In genomic region chr1:137751446-137751961, GRCm38 (mm10) we compare ENCODE assay signal across 11 mouse cellular contexts.
DNase-seq lines count a peak whose midpoint lies in the region; ATAC-seq and TF ChIP-seq lines count a peak whose summit lies in the region.
"Had no signal": no experiment of that assay in that cellular context is flagged by ENCODE, and none has a peak within 500 bp of the region (broad histone marks: within the 10 kb centered on the region; RNA-seq: fewer than 3 reads in every experiment).

No protein-coding gene starts in this region.

- H3K4me2 ChIP-seq in heart, embryonic 11.5 days, result no peak overlapping the region
- H3K4me2 ChIP-seq in liver, postnatal 0 days (ENCODE audit: low read depth, low read length), result no peak overlapping the region; the same call in 1 of the 2 replicates
- H3K4me2 ChIP-seq: intestine, embryonic 15.5 days; neural tube, embryonic 13.5 days had no signal

- WGBS in heart, embryonic 11.5 days (ENCODE audit: insufficient replicate concordance), result 80% methylated on average over 7 of the region's 7 CpGs
- 48% methylated on average over 7 of the region's 7 CpGs for WGBS in liver, postnatal 0 days (ENCODE audit: insufficient replicate concordance)

- no peaks in the 10 kb centered on the region for H3K36me3 ChIP-seq in heart, embryonic 11.5 days (ENCODE audit: control insufficient read depth, insufficient read depth, low read length)
- H3K36me3 ChIP-seq in liver, postnatal 0 days (replicated peaks; ENCODE audit: insufficient read depth, low read length), result no peaks in the 10 kb centered on the region
- H3K36me3 ChIP-seq: intestine, embryonic 15.5 days; neural tube, embryonic 13.5 days had no signal

- H3K27me3 ChIP-seq in heart, embryonic 11.5 days (ENCODE audit: control insufficient read depth, insufficient read depth, low read length), result no peaks in the 10 kb centered on the region
- H3K27me3 ChIP-seq in liver, postnatal 0 days (ENCODE audit: insufficient read depth, low read length), result no peaks in the 10 kb centered on the region
- H3K27me3 ChIP-seq: intestine, embryonic 15.5 days; neural tube, embryonic 13.5 days had no signal

- H3K9me3 ChIP-seq in heart, embryonic 11.5 days (replicated peaks; ENCODE audit: control insufficient read depth, low read length), result no peaks in the 10 kb centered on the region
- no peaks in the 10 kb centered on the region for H3K9me3 ChIP-seq in liver, postnatal 0 days (ENCODE audit: low read length)
- H3K9me3 ChIP-seq: intestine, embryonic 15.5 days; neural tube, embryonic 13.5 days had no signal

- DNase-seq in heart, adult 9 months (ENCODE audit: low spot score in 2 of 2), result peak; percentile 2 to 3
- peak; percentile 13 for DNase-seq in adrenal gland, postnatal 14 days
- peak; percentile 36 for DNase-seq in liver, postnatal 0 days
- DNase-seq in gastrocnemius, adult 2 months, result no peak
- DNase-seq in left cerebral cortex, postnatal 10 days (ENCODE audit: extremely low spot score in 1 of 2, low spot score in 2 of 2), result no peak
- no peak for DNase-seq in left cerebral cortex, adult 18-20 months (ENCODE audit: low spot score in 2 of 2)
- DNase-seq: left cerebral cortex, postnatal 4 days had no signal

- H3K4me1 ChIP-seq in heart, embryonic 11.5 days (ENCODE audit: control insufficient read depth, insufficient read depth, low read length), result no peaks in the 10 kb centered on the region
- H3K4me1 ChIP-seq in liver, postnatal 0 days (ENCODE audit: insufficient read depth), result no peaks in the 10 kb centered on the region
- H3K4me1 ChIP-seq: intestine, embryonic 15.5 days; neural tube, embryonic 13.5 days had no signal

- intact Hi-C loops in gastrocnemius, adult 2 months (cut with DNase I), result no loop called here
- intact Hi-C loops in left cerebral cortex, postnatal 10 days (cut with DNase I), result no loop called here

- TF ChIP-seq EP300 in liver, postnatal 0 days (IDR thresholded peaks at IDR 0.05; ENCODE audit: low read depth), result no peak

- no peak overlapping the region for H3K27ac ChIP-seq in heart, embryonic 11.5 days (ENCODE audit: low read depth, low read length)
- no peak overlapping the region for H3K27ac ChIP-seq in liver, postnatal 0 days (ENCODE audit: low read depth)
- no peak overlapping the region for H3K27ac ChIP-seq in gastrocnemius, adult 2 months
- H3K27ac ChIP-seq: intestine, embryonic 15.5 days; neural tube, embryonic 13.5 days had no signal

- no peak overlapping the region for H3K4me3 ChIP-seq in heart, embryonic 11.5 days (ENCODE audit: low read depth, low read length)
- H3K4me3 ChIP-seq in liver, postnatal 0 days (ENCODE audit: low read depth, low read length), result no peak overlapping the region
- no peak overlapping the region for H3K4me3 ChIP-seq in gastrocnemius, adult 2 months
- H3K4me3 ChIP-seq: intestine, embryonic 15.5 days; neural tube, embryonic 13.5 days had no signal

- no peak for TF ChIP-seq CTCF in liver, postnatal 0 days (IDR thresholded peaks at IDR 0.05; ENCODE audit: low read depth)
- no peak for TF ChIP-seq CTCF in gastrocnemius, adult 2 months (IDR thresholded peaks at IDR 0.05)

- no peak for ATAC-seq in heart, embryonic 11.5 days (replicated peaks; ENCODE audit: insufficient number of reproducible peaks, low FRiP score, low TSS enrichment)
- ATAC-seq in liver, postnatal 0 days, result peak; percentile 84
- ATAC-seq in monocyte, adult 5-6 weeks (replicated peaks; ENCODE audit: insufficient number of reproducible peaks, low FRiP score, low TSS enrichment, poor library complexity, severe bottlenecking), result peak; percentile 70
- ATAC-seq: intestine, embryonic 15.5 days had no signal

- no peak overlapping the region for H3K9ac ChIP-seq in heart, embryonic 11.5 days (ENCODE audit: low read depth, low read length)
- H3K9ac ChIP-seq in liver, postnatal 0 days (replicated peaks), result no peak overlapping the region
- H3K9ac ChIP-seq: intestine, embryonic 15.5 days; neural tube, embryonic 13.5 days had no signal

Comparison
In these comparisons a context has a peak if more than half of its experiments do, and no peak if none do; other contexts are left out.
1. DNase-seq: peak in heart, adult 9 months (2 of 2), adrenal gland, postnatal 14 days (single experiment) and liver, postnatal 0 days (single experiment); none in gastrocnemius, adult 2 months (single experiment), left cerebral cortex, postnatal 10 days (0 of 2) and left cerebral cortex, adult 18-20 months (0 of 2).